Mouse (Mus musculus): ENCODE data around the gene Scrn3.

Scrn3 gene

DNA sequence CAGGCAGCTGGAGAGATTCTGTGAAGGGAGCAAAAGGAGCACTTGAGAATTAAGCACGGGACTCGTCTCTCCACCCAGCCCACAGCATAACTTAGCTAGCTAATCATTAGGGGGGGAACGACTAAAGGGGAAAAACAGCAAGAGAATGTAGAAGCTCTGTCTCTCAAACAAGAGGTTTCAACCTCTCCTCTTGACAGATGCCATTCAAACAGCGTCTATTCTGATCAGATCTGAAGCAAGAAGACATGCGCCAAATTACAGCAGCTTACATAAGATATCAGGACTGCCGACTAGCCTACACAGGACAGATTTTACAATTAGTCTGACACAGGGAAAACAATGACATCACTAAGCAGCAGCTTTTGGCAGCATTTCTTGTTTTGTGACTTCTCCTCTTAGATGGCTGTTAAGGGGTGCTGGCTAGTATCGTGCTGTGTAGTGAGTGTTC is 39.5 kb downstream of the Scrn3 start:
- in situ Hi-C loops (cut with MboI; ENCODE audit: unreplicated experiment in 2 of 2), result no loop called here

DNA sequence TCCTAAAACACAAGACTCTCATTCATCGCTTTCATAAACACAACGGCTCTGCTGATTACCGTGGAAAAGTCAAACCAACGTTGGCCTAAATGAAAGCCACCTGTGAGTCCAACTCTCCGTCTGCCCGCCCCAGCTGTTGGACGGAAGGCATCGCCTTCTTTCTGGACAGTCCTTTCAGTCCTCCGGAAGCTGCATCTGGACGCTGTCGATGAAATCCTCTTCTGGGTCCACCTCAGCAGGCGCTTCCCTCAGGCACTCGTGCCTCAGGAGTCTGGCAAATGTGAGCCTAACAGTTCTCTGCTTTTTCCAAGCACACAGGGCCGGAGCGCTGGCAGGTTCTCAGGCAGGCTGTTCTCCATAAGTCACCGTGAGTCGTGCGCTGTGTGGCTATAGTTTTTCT is 44.6 kb downstream of the Scrn3 start:
- in situ Hi-C loops (cut with MboI; ENCODE audit: unreplicated experiment in 2 of 2), result no loop called here

DNA sequence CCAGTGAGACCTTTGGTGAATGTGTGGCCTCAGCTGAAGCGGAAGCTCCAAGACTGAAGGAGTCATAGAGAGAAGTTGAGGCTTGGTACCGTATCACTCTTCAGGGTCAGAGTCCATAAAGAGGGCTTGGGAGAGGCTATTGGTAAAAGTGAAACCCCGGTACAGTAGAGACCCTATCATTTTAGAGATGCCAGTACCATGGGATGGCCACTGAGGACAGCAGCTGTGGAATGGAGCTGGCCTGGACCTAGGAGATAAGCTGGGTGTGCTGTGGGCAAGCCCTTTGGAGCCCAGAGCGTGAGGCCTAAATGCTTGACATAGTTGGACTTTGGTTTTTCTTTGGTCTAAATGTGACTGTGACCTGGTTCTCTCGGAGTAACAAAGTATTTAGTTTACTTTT is 47.5 kb downstream of the Scrn3 start:
- in situ Hi-C loops (cut with MboI; ENCODE audit: unreplicated experiment in 2 of 2), result loop anchor here in 1 of 2 experiments (10.0 kb wide), 1 partner anchor 45 kb away; the partner anchor contains the start of genes Cir1 and Scrn3

GRCm38 (mm10) chr2:73360536-73360935 is 48.1 kb downstream of the Scrn3 start:
- in situ Hi-C loops (cut with MboI; ENCODE audit: unreplicated experiment in 2 of 2), result loop anchor here in 1 of 2 experiments (10.0 kb wide), 1 partner anchor 46 kb away; the partner anchor contains the start of genes Cir1 and Scrn3

GRCm38 (mm10) chr2:73363448-73363847 is 51.0 kb downstream of the Scrn3 start:
- in situ Hi-C loops (cut with MboI; ENCODE audit: unreplicated experiment in 2 of 2), result loop anchor here in 1 of 2 experiments (10.0 kb wide), 1 partner anchor 49 kb away; the partner anchor contains the start of genes Cir1 and Scrn3

DNA sequence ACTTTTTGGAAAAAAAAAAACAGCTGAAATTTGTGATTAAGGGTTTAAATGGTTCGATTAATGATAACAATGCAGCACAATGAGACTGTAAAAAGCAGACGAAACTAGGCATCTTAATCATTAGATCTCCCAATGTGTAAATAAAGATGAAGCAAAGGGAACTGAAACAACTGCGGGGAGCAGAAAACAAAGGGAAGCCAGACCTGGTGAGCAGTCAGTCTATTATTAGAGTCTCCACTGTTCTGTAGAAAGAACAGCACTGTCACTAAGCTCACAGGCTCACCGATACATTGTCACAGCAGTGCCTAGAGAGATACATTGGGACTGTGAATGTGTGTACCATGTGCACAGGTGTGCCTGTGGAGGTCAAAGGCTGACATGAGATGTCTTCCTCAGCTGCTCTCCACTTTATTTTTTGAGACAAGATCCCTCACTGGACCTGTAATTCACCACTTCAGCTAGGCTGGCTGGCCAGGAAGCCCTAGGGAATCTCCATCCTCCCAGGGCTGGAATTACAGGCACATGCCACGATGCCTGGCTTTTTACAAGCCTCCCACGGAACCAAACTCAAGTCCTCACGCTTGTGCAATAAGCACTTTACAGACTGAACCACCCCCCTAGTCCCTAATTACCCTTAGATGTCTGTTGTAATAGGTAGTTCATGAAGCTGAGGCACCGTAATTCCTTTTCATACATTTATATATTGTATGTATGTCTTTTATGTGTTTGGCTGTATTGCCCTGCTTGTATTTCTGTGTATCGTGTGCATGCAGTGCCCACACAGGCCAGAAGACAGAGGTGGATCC is 59.3 kb downstream of the Scrn3 start:
- in situ Hi-C loops (cut with MboI; ENCODE audit: unreplicated experiment in 2 of 2), result no loop called here

- in situ Hi-C loops (cut with MboI; ENCODE audit: unreplicated experiment in 2 of 2), result no loop called here
Measured at GRCm38 (mm10) chr2:73378326-73378725, 65.9 kb downstream of the Scrn3 start.

DNA sequence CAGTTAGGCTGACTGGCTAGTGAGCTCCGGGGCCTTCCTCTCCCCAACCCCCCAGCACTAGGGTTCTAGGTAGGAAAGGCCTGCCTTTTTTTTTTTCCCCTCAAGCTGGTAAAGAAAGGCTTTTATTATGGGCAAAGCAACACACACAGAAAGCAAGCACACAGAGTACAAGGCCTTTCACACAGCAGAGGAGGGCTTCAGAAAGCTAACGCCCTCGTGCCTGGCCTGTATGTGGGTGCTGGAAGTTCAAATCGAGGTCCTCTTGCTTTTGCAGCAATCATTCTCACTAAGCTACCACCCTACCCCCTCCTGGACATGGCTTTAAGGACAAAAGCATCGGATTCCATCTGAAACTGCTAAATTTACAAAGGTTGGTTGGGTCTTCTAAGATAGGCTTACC is 67.3 kb downstream of the Scrn3 start:
- in situ Hi-C loops (cut with MboI; ENCODE audit: unreplicated experiment in 2 of 2), result loop anchor here in 1 of 2 experiments (10.0 kb wide), 1 partner anchor 975 kb away; no protein-coding TSS in a partner anchor

- in situ Hi-C loops (cut with MboI; ENCODE audit: unreplicated experiment in 2 of 2), result loop anchor here in 1 of 2 experiments (10.0 kb wide), 1 partner anchor 976 kb away; no protein-coding TSS in a partner anchor
Measured at GRCm38 (mm10) chr2:73380298-73380975, 68.0 kb downstream of the Scrn3 start.

DNA sequence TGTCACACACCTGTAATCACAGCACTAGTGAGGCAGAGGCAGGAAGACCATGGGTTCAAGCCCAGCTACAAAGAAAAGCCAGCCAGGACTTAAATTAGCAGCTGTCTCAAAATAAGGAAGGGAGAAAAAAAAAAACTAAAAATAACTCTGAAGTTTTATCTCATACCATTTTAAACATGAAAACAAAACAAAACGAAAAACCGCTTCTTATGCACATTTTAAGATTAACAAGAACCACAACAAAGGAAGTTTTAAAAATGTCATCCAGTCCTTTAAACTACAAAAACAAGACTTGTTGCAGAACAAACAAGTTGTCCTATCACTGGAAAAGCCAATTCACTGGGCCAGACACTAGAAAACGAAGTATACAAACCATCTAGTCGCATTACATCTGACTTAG is 72.8 kb downstream of the Scrn3 start:
- in situ Hi-C loops (cut with MboI; ENCODE audit: unreplicated experiment in 2 of 2), result loop anchor here in 1 of 2 experiments (10.0 kb wide), 1 partner anchor 980 kb away; no protein-coding TSS in a partner anchor

GRCm38 (mm10) chr2:73385641-73386355 is 73.4 kb downstream of the Scrn3 start:
- in situ Hi-C loops (cut with MboI; ENCODE audit: unreplicated experiment in 2 of 2), result loop anchor here in 1 of 2 experiments (10.0 kb wide), 1 partner anchor 981 kb away; no protein-coding TSS in a partner anchor

- in situ Hi-C loops (cut with MboI; ENCODE audit: unreplicated experiment in 2 of 2), result loop anchor here in 1 of 2 experiments (10.0 kb wide), 1 partner anchor 982 kb away; no protein-coding TSS in a partner anchor
Measured at GRCm38 (mm10) chr2:73386356-73387046, 74.1 kb downstream of the Scrn3 start, which contains the start of gene Gpr155. Gene Gpr155 (minus strand): TSS chr2:73386572.
